Mouse (Mus musculus) adrenal gland, postnatal 36 days (tissue): ENCODE measurements around the gene Npnt. TPM values are rescaled to one million over a fixed set of nuclear protein-coding genes. Genes with fewer than 3 reads are reported as not detected.
A peak's percentile ranks its signal among the peaks of the same experiment; 100 is the strongest.

Experiments
- DNase-seq, 2 experiments: peaks; one replicate each; pipeline ENCODE4 v3.0.0; 2021; ENCODE audit warnings: mixed read lengths in 1 of 2
- total RNA-seq, 2 experiments: library from RNA; stranded (reverse); gene quantifications; 2 replicates each; pipeline ENCODE4 v1.2.3; 2021

Gene Npnt
- total RNA-seq, 2 experiments from 2014 or later: 16.5 to 16.9 TPM

GRCm38 (mm10) chr3:132940181-132940990 lies 9.7 kb downstream of the Npnt start:
- DNase-seq: no peak

GRCm38 (mm10) chr3:132939006-132939405 lies 11.1 kb downstream of the Npnt start:
- peak in 1 of 2 experiments; percentile 22 for DNase-seq

DNA sequence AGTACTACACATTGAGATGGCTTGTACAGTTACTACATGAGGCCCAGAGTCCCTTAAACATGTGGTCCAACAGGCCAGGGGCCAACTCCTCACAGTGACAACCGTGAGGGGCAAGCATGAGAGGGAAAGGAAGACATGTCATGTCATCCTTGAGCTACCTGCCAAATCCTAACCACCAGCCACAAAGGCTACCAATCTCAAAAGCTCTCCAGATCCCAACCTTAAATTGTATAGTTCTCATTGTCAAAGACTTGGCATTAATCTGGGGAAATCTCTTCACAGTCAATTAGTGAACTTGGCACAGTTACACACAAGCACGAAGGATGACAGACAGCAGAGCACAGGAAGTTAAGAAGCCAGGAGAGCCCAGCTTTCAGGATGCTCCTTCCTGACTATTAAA lies 15.4 kb downstream of the Npnt start:
- DNase-seq: no peak

DNA sequence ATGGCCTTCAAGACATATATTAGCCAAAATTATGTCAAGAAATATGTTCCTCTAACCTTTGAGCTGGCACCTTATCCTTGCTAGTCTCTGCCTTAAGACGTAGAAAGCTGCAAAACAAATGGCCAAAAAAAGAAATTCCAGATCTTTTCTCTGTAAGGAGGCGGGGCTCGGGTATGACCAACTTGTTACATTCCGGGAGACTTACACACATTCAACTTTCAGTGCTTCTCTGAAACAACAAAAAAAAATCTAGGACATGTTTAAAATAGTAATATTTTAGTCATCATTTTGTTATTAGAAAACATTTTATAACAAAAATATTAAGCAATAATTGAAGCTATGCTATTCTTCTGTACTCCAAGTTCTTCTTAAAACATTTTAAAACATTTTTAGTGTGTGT lies 18.6 kb downstream of the Npnt start:
- DNase-seq: no peak

DNA sequence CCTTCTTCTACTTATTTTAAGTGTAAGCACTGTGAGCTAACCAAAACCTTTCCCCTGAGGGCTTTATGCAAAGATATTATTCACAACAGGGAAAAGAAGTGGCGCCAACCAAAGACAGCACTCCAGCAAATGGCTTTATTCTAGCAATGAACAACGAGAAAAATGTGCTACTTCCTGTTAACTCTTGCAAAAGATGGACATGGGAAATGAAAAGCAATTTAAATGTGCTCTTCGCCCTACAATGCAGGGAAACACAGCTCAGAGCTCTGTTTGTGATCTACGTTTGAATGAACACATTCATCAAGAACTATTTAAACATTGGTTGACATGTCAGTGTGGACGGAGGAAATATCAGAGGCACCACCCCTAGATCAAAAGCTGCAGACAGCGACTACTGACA lies 20.2 kb downstream of the Npnt start:
- no peak for DNase-seq

GRCm38 (mm10) chr3:132928186-132928585 lies 21.9 kb downstream of the Npnt start:
- no peak for DNase-seq

DNA sequence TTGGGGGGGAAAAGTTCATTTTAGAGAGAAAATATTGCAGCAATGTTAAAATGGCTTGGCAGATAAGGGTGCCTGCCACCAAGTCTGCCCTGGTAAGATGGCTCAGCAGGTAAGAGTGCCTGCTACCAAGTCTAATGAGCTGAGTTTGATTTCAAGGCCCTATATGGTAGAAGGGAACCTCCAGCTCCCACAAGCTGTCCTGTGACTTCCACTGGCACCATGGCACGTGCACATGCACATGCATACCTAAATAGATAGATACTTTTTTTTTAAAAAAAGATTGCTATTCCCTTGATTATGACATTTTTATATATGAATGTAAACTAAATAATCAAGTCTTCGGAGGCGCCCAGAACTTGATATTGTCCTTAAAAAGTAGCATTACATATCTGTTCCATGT lies 30.3 kb downstream of the Npnt start:
- DNase-seq: no peak

DNA sequence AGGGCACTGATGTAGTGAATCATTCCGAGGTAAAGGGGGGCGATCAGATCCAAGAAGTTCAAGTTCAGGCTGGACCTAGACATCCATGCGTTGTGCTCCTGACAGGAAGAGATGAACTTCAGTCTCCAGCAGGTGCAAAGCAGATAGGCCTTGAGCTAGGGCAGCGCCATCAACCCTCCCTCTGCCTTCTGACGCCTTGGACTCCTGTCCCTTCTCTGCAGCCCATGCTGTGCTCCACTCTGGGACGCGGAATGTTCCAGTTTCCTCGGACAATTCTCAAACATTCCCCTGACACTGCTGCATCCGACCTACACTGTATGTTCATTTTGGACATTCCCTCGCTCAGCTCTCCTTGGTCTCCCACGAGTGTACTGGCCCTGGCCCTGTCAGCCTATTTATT lies 30.9 kb downstream of the Npnt start:
- DNase-seq: no peak

DNA sequence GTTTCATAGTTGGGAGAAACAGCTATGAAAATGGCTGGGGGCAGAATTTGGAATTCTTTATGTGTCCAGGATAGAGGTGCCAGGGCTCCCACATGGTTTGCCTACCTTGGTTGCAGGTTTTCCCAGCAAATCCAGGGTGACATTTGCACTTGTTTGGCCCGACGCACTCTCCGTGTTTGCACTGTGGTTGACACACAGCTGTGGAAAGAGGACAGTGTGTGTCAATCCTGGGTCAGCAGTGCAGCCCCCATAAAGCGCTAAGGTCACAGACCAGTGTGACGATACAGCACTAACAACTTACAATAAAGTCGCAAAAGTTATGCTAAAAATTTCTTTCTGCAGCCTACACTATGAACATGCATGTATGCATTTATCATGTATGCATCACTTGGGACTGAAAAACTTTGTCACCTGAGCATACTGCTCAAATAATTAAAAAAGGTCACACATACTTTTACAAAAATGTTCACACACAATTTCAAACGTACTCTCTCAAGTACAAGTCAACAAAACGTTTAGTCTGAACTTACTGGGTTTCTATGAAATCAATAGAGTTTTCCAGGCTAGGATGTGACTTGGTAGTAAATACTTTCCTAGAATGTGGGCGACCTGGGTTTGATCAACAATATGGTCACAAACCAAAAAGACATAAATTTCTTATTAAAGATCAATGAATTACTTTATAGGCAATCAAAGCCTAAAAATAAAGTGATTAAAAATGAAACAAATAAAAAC lies 32.6 kb downstream of the Npnt start:
- DNase-seq: no peak

DNA sequence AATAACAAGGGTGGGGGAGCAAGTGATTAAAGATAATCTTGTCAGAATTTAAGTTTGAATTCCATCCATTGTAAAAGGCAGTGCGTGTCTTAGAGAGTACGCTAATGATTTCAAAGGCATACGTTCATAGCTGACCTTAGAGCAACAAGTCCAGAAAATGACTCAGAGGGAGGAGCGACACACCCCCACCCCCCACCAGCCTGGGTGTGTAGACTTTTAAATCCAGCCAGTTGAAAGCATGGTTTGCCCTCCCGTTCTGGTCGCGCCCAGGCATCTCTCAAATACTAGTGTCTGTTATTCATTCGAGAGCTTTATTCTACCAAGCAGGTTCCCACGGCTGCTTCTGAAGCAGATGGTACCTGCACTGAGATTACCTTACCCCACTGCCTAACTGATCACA lies 34.4 kb downstream of the Npnt start:
- peak; percentile 7 to 27 for DNase-seq

DNA sequence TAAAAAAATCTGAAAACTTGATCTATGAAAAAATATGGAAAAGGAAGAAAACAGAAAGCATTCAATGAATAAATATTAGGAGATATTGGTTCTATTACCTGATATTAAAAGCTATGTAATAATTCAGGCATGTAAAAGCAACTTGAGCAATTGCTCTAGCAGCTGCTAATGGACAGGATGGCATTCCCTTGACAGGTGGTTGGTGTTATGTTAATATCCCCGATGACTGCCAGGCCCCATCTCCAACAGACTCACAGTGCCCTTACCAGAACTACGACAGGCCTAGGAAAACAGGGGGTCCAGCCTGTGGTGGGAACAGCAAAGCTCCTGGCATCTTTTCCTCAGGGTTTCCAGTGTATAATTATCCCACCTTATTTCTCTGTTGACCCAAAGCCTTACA lies 37.7 kb downstream of the Npnt start:
- no peak for DNase-seq

- DNase-seq: no peak
Observed at GRCm38 (mm10) chr3:132911716-132912115, 38.4 kb downstream of the Npnt start.

GRCm38 (mm10) chr3:132910727-132911126 lies 39.4 kb downstream of the Npnt start:
- DNase-seq: no peak

DNA sequence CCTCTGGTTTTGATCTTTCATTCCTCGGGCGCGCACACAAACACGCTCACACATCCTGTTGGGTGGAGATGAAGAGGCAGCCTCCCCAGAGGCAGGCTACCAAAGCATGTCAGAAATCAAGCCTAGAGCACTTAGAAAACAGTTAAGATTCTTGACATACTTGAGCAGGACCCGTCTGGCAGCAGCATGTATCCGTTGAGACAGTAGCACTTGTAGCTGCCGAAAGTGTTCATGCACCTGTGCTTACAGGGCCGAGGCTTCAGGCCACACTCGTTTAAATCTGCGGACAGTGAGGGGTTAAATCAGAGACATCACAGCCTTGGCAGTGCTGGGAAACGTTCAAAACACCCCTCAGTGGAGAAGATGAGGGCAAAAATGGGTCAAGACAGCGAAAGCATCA lies 40.4 kb downstream of the Npnt start:
- no peak for DNase-seq

- DNase-seq: no peak
Observed at GRCm38 (mm10) chr3:132907506-132908203, 42.4 kb downstream of the Npnt start.

DNA sequence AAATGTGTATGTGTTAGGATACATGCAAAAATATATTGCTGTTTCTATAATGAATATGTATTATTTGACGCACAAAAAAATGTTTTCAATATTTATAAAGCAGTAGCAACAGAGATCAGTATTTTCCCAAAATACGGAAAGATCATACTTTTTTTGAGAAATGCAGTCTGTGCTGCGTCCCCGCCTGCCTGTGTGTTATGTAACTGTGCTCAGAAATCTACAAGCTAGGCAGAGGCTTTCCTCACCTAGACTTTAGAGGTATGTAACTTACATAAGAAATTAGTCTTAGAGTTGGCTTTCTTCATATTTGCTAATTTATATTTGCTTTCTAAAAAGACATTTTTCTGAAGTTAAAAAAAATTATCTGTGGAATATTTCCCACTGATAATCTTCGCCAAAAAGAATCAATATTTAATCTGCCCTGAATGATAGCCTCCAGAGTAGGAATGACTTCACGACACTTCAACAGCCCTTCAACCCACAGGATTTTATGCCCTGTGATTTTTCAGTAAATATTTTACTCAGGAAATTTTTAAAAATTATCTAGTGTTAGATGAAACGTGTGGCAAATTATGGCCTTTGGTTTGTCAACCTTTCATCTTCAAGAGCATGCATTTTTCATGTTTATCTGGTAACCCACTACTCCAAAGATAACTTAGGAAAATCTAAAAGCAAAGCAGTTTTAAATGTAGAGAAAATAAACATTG lies 44.7 kb downstream of the Npnt start:
- no peak for DNase-seq

DNA sequence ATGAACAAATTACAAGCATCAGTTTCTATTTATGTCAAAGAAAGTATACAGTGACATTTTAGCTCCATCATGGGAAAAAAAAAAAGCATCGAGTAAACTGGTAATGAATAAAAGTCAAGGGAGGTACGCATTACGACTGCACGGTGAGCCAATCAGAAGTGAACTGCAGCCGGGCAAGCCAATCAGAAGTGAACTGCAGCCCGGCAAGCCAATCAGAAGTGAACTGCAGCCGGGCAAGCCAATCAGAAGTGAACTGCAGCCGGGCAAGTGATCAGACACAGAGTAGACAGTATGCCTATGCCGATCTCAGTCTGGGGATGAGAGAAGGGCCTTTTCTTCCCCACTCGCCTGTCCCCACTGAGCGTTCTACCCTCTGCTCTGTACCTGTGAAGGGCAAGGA lies 46.7 kb downstream of the Npnt start:
- DNase-seq: no peak

- no peak for DNase-seq
Observed at GRCm38 (mm10) chr3:132902921-132903320, 47.2 kb downstream of the Npnt start.

- peak; percentile 61 to 66 for DNase-seq
Observed at GRCm38 (mm10) chr3:132902206-132902605, 47.9 kb downstream of the Npnt start.

DNA sequence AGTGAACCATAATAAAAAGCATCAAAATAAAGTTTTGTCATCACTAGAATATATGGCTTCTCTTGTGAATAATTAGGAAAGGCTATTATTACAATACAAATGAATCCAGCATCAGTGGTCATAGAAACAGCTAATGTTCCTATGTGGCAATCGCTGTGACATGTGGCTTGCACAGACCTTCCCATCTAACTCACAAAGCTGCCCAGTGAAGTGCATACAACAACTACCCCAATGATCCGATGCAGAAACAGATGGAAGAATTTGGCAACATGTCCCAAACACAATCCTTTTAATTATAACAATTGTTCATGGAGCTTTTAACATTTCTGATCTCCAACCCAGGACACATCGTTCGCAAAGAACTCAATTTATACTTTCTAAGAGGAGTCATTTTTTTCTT lies 52.2 kb downstream of the Npnt start:
- no peak for DNase-seq

- DNase-seq: no peak
Observed at GRCm38 (mm10) chr3:132897390-132897789, 52.7 kb downstream of the Npnt start.

- DNase-seq: no peak
Observed at GRCm38 (mm10) chr3:132894086-132894485, 56.0 kb downstream of the Npnt start.
